Mouse (Mus musculus) embryonic facial prominence, embryonic 13.5 days (tissue): ENCODE results near the gene Bpgm. TPM values are rescaled to one million over a fixed set of nuclear protein-coding genes. Genes with fewer than 3 reads are reported as not detected.

Experiments used
- ATAC-seq: fragments of 200-750 bp; cut with Nextera tagmentation; 2 replicates; pipeline ENCODE4 v1.8.0; 2017; ENCODE audit warnings: low read depth; ENCODE audit not compliant: insufficient number of reproducible peaks, insufficient read depth, low FRiP score, low TSS enrichment
- H3K27ac ChIP-seq: fragments of 300-500 bp; sonication (generic); 2 replicates; pipeline ENCODE4 v1.5.1; 2015; ENCODE audit warnings: moderate library complexity, mild to moderate bottlenecking, inconsistent platforms
- H3K27me3 ChIP-seq: fragments of 300-500 bp; sonication (generic); 2 replicates; pipeline ENCODE4 v1.6.1; 2015; ENCODE audit warnings: mild to moderate bottlenecking, inconsistent platforms
- H3K36me3 ChIP-seq: fragments of 300-500 bp; sonication (generic); 2 replicates; pipeline ENCODE4 v1.6.1; 2015; ENCODE audit warnings: mild to moderate bottlenecking, inconsistent platforms
- H3K4me1 ChIP-seq: fragments of 300-500 bp; sonication (generic); 2 replicates; pipeline ENCODE4 v1.6.1; 2015; ENCODE audit warnings: inconsistent platforms
- H3K4me2 ChIP-seq: fragments of 300-500 bp; sonication (generic); 2 replicates; pipeline ENCODE4 v1.6.1; 2015; ENCODE audit warnings: moderate library complexity, mild to moderate bottlenecking, inconsistent platforms
- H3K4me3 ChIP-seq: fragments of 300-500 bp; sonication (generic); 2 replicates; pipeline ENCODE4 v1.5.1; 2015; ENCODE audit warnings: mild to moderate bottlenecking, inconsistent platforms
- H3K9ac ChIP-seq: fragments of 300-500 bp; sonication (generic); 2 replicates; pipeline ENCODE4 v1.6.1; 2015; ENCODE audit warnings: mild to moderate bottlenecking, inconsistent platforms
- H3K9me3 ChIP-seq: fragments of 300-500 bp; sonication (generic); 2 replicates; pipeline ENCODE4 v1.6.1; 2016; ENCODE audit warnings: inconsistent platforms
- WGBS: fragments of 180-500 bp; shearing (Covaris S2); methylation state at CpG from one replicate; pipeline ENCODE4 v1.1.7; 2015; ENCODE audit warnings: mixed read lengths; 5-methylcytosine and 5-hydroxymethylcytosine counted together
- polyA plus RNA-seq: library from polyadenylated mRNA; unstranded; fragments of >200 nt; fragmentation: Nextera tagmentation; extraction: Ambion mirVana; gene quantifications from 2 replicates; pipeline ENCODE4 v1.2.1, GENCODE M21; 2015

The Bpgm gene
- polyA plus RNA-seq = 42.9 and 49.6 TPM in 2 replicates

DNA sequence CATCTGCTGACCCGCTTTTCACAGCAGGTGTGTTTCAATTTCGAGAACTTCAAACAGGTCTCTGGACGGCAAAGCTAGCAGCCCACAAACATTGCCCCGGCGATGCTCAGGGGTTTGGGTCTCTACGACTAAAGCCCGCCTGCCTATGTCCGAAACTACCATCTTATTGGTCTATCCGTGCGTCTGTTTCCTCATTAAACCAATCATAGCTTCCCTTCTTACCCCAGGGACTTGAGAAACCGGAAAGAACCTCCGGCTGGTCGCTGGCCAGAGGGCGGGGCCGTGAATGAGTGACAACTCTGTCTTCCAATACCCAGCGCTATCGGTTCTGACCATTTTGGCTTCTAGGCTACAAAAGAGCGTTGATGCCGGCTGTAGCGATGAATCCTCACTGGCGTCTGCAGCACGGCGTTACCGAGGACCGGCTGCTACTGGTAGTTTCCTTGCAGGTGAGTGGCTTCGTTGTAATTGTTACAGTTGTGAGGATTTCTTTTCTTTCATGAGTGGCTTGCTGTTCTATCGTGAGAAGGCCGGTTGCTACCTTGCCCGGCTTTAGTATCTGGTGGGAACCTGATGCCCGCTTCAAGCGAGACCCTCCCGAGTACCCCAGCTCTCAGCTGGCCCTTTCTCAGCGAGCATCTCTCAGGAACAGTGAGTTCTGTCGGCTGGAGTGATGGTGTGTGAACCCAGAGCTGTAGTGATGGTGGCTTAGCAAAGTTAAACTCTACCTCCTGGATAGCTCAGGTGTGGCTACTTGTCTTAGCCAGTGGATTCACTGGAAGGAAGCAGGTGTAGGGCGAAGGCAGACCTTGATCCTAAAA, at the start of gene Bpgm:
Gene Bpgm, plus strand, starts transcription at position 234 of the 821 bp plus-strand sequence.
- WGBS = under 1% methylated on average over 35 of the region's 35 CpGs
- Histone ChIP-seq H3K27ac (peak within 1 kb of the TSS; percentile 78), H3K4me1 (peaks cover 43% of the 10 kb centered on the region), H3K9ac (peak within 1 kb of the TSS; percentile 80), H3K4me2 (peak within 1 kb of the TSS; percentile 80), H3K4me3 (peak within 1 kb of the TSS; percentile 70), H3K27me3 (no peaks in the 10 kb centered on the region), H3K9me3 (no peaks in the 10 kb centered on the region), H3K36me3 (no peaks in the 10 kb centered on the region)
- peak; percentile 97 for ATAC-seq

DNA sequence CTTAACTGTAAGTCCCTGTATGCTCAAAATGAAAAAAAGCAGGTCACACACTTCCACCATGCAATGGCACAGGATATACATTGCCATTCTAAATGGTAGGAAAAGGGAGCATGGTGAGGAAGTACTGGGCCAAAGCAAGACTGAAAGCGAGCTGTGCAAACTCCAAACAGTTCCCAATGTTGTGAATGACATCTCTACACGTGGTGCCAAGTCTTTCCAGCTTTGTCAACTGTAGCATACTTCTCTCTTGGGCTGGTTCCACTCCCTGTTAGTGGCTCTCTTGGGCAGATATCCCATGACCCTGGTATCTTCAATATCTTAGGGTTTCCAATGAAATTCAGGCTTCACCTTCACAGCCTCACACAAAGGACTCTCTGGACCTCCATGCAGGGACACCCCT, 37.0 kb upstream of the Bpgm start:
- Histone ChIP-seq H3K9me3 (no peaks in the 10 kb centered on the region), H3K4me1 (no peaks in the 10 kb centered on the region), H3K9ac (no peak overlapping the region), H3K4me3 (no peak overlapping the region), H3K27ac (no peak overlapping the region), H3K4me2 (no peak overlapping the region), H3K27me3 (no peaks in the 10 kb centered on the region), H3K36me3 (no peaks in the 10 kb centered on the region)
- ATAC-seq = no peak
- 67% methylated on average over 2 of the region's 2 CpGs for WGBS

DNA sequence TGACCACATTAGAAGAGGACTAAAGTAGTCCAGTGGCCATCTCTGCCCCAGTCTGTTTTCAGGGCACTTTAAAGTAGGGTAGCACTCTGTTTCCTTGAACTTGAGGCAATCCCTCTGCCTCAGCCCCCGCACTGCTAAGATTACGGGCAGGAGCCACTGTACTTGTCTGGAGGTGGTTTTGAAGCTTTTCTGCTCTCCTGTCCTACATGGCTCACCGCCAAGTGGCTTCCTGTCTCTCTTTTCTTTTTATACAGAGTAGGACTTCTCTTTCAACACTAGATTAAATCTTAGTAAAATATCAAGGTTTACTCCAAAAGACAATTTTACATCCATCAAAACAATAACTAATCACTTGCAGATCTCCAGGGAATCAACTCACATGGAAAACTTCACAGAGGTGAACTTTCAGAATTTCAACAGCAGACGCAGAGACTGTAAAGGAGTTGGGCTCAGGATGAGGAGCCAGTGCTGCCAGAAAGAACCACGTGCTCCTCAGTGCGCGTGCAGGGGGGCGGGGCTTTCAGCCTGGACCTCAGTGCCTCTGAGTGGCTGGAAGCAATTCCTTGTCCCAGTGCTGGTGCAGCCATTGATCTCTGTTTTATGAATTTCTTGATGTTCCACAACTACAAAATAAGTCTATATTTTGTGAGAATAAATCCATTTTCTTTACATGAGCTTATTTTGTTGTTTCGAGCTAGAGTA, 34.3 kb upstream of the Bpgm start:
- no peak overlapping the region for H3K4me2 ChIP-seq
- no peak for ATAC-seq
- no peak overlapping the region for H3K27ac ChIP-seq
- no peaks in the 10 kb centered on the region for H3K36me3 ChIP-seq
- no peaks in the 10 kb centered on the region for H3K4me1 ChIP-seq
- H3K4me3 ChIP-seq = no peak overlapping the region
- 63% methylated on average over 9 of the region's 9 CpGs for WGBS
- no peak overlapping the region for H3K9ac ChIP-seq
- H3K9me3 ChIP-seq = no peaks in the 10 kb centered on the region
- no peaks in the 10 kb centered on the region for H3K27me3 ChIP-seq

DNA sequence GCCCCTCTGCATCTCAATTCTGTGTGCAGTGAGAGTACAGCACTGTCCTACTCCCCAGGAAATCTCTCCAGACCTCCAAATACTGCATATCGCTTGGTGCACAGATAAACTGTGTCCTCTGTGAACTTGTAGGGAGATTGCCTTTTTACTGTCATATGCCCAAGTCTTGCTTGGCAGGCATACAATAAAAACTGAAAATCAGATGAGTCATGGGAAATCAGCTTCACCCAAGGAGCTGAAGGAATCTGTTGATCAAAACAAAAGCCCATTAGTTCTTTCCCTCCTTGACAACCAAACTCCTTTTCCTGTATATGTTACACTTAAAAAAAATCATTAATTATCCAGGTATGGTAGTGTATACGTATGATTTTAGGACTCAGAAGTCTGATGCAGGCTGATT, 32.2 kb upstream of the Bpgm start:
- ATAC-seq = no peak
- no peak overlapping the region for H3K4me3 ChIP-seq
- H3K27me3 ChIP-seq = no peaks in the 10 kb centered on the region
- no peak overlapping the region for H3K27ac ChIP-seq
- no peaks in the 10 kb centered on the region for H3K9me3 ChIP-seq
- H3K4me2 ChIP-seq = no peak overlapping the region
- H3K36me3 ChIP-seq = no peaks in the 10 kb centered on the region
- H3K9ac ChIP-seq = no peak overlapping the region
- WGBS = 82% methylated on average over 2 of the region's 2 CpGs
- no peaks in the 10 kb centered on the region for H3K4me1 ChIP-seq

DNA sequence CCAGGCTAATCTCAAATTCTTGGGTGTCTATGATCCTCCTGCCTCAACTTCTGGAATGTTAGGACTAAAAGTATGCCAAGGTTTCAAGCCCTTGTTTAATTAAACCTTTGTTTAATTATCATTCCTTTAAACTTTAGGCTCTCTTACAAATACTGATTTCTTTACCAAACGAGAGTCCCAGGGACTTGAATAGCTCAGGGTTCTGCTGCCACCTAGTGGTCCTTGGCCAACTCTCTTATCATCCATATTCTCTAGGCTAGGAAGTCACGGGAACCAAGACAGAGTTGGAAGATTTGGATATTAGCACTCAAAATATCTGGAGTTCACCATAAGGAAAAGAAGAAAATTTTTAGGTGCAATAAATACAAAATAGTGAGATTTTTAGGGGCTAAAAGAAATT, 28.0 kb upstream of the Bpgm start:
- 6% methylated on average over 2 of the region's 2 CpGs for WGBS
- H3K36me3 ChIP-seq = no peaks in the 10 kb centered on the region
- no peak overlapping the region for H3K27ac ChIP-seq
- H3K27me3 ChIP-seq = no peaks in the 10 kb centered on the region
- no peak overlapping the region for H3K9ac ChIP-seq
- H3K4me2 ChIP-seq = no peak overlapping the region
- no peaks in the 10 kb centered on the region for H3K4me1 ChIP-seq
- H3K9me3 ChIP-seq = no peaks in the 10 kb centered on the region
- ATAC-seq = no peak
- no peak overlapping the region for H3K4me3 ChIP-seq

DNA sequence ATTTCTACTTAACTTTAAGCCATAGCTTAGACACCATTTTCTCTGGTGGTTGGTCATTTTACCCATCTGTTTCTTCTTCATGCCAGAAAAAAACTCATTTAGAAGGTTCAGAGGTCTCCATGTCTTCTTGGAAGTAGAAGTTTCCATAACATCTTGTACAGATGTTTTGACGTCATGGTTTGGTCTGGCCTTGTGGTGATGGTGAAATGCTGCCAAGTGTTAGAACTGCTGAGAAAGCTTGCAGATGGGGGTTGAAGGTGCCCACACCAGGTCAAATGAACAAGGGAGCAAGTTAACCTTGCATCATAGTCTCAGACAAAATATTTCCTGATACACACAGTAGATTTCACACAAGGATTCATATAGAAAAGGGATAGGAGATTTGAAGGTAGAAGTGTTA, 27.3 kb upstream of the Bpgm start:
- no peak overlapping the region for H3K4me2 ChIP-seq
- no peaks in the 10 kb centered on the region for H3K9me3 ChIP-seq
- no peak overlapping the region for H3K27ac ChIP-seq
- H3K9ac ChIP-seq = no peak overlapping the region
- no peaks in the 10 kb centered on the region for H3K27me3 ChIP-seq
- no peak for ATAC-seq
- H3K4me1 ChIP-seq = no peaks in the 10 kb centered on the region
- H3K36me3 ChIP-seq = no peaks in the 10 kb centered on the region
- H3K4me3 ChIP-seq = no peak overlapping the region
- WGBS = 64% methylated on average over 1 of the region's 1 CpGs

DNA sequence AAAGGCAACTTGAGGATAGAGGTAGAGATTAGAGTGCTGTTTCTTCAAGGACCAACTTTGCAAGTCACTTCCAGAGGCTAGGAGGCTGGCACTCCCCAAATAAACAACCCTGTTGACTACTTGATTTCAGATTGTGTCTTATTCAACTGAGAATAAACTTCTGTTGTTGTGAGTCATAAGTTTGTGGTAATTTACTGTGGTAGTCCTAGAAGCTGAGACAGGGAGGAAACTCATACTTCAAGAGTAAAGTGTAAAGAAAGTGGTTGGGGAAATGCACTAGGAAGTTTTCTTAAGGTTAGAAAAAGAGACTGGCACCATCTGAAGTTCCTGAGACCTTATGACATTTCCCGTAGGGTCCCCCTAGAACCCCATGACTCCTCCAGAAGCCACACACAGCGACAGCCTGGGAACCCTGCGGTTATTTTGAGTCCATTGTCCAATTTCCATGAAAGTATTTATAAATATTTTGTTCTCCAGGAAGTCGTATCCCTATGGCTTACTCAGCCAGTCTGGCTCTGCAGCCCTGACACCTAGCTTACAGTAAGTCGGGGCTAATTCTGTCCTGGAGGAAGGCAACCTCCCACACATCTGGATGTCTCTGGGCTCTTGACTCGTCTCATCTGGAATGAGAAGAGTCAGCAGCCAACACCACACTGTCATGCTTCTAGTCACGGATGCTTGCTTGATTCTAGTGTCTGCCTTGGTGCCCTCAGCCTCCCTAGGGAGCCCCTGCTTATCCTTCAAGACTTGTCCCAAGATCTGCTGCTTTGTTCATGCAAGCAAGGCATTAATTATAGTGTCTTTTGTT, 22.8 kb upstream of the Bpgm start:
- no peak for ATAC-seq
- H3K27me3 ChIP-seq = no peaks in the 10 kb centered on the region
- H3K27ac ChIP-seq = no peak overlapping the region
- H3K36me3 ChIP-seq = no peaks in the 10 kb centered on the region
- no peaks in the 10 kb centered on the region for H3K9me3 ChIP-seq
- H3K4me2 ChIP-seq = no peak overlapping the region
- H3K4me1 ChIP-seq = peaks cover 5% of the 10 kb centered on the region
- WGBS = 61% methylated on average over 7 of the region's 7 CpGs
- H3K9ac ChIP-seq = no peak overlapping the region
- no peak overlapping the region for H3K4me3 ChIP-seq

DNA sequence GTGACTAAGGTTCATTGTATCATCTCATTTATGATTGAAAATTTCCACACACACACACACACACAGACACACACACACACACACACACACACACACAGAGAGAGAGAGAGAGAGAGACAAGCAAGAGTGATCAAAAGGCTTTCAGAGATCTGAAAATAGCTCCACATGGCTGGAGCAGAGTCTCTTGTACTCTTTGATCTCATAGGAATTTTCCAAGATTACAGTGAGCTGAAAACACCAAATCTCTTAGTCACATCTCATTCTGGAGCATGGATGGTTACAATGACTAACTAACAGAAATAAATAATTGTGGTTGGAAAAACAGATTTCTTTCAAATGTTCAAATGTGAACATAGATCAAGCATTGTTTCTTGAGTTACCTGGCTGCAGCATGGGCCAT, 16.6 kb upstream of the Bpgm start:
- peaks cover 3% of the 10 kb centered on the region for H3K4me1 ChIP-seq
- no peak for ATAC-seq
- H3K4me2 ChIP-seq = no peak overlapping the region
- H3K4me3 ChIP-seq = no peak overlapping the region
- no peaks in the 10 kb centered on the region for H3K27me3 ChIP-seq
- H3K36me3 ChIP-seq = no peaks in the 10 kb centered on the region
- no peak overlapping the region for H3K27ac ChIP-seq
- no peaks in the 10 kb centered on the region for H3K9me3 ChIP-seq
- no peak overlapping the region for H3K9ac ChIP-seq

DNA sequence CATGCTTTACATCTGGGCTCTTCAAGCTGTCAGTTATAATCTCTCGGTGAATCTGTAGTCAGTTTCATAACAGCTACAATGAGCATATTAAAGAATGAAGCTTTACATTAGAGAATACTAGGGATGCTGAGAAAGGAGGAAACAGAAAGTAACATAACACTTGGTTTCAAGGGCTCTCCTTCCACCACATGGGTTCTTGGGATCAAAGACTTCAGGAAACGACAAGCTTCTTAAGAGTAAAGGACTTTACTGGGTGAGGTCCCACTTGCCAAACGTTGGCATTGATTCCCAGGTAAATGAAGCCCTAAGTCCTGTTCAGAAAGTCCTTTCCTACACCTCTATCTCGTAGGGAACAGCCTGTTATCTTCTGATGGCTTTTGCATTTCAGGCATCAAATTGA, 15.4 kb upstream of the Bpgm start:
- ATAC-seq = no peak
- no peaks in the 10 kb centered on the region for H3K9me3 ChIP-seq
- no peak overlapping the region for H3K4me3 ChIP-seq
- H3K27me3 ChIP-seq = peaks cover under 1% of the 10 kb centered on the region; the same call in 1 of the 2 replicates
- no peaks in the 10 kb centered on the region for H3K4me1 ChIP-seq
- no peak overlapping the region for H3K27ac ChIP-seq
- H3K4me2 ChIP-seq = no peak overlapping the region
- 55% methylated on average over 4 of the region's 4 CpGs for WGBS
- no peak overlapping the region for H3K9ac ChIP-seq
- H3K36me3 ChIP-seq = no peaks in the 10 kb centered on the region

DNA sequence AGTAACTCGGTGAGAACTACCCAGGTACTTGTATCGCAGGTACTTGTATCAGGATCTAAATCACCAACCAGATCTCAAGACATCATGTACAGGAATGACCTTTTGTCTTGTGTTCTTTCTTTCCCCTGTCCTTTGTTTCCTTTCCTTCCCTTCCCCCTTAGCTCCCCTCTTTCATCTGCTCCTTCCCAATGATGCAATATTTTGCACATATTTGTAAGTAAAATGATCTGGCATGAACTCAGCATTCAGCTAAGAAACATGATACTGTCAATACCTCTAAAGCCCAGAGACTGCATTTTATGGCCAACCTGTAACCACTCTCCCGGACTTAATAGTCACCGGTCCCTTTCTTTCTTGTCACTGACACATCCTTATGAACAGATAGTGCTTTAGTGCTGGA, 12.4 kb upstream of the Bpgm start:
- no peak overlapping the region for H3K9ac ChIP-seq

DNA sequence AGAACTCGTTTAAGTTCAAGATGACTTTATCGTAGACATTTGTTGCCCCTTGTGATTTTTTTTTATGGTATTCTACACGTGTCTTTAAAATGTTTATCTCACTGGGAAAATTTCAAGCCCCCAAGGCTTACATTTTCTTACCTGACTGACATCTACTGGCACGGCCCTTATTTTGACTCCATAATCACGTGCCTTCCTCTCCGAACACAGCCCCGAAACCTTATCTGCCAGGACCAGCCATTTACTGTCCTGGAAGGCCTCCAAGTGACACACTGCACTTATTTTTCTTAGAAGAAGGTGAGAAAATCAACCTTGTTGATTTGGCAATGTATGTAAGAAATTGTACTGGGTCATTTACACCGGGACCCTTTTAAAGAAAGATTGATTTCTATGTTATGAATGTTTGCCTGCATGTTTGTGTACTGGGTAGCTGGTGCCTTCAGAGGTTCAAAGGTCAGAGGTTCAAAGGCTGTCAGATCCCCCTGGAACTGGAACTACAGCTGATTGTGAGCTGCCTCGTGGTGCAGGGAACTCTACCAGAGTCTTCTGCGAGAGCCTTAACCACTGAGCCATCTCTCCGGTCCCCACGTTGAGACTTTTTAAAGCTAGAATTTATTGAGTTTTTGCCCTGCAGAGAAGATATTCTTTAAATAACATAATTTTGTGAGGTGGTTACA, 4.4 kb upstream of the Bpgm start:
- WGBS = 72% methylated on average over 12 of the region's 12 CpGs

More for the DNA sequence above, 12.4 kb upstream of the Bpgm start:
- Histone ChIP-seq H3K4me1 (no peaks in the 10 kb centered on the region), H3K36me3 (no peaks in the 10 kb centered on the region), H3K9me3 (no peaks in the 10 kb centered on the region), H3K4me3 (no peak overlapping the region), H3K4me2 (no peak overlapping the region), H3K27me3 (peaks cover 2% of the 10 kb centered on the region; the same call in 1 of the 2 replicates), H3K27ac (no peak overlapping the region)
- ATAC-seq = no peak
- 75% methylated on average over 4 of the region's 4 CpGs for WGBS

More for the DNA sequence above, 4.4 kb upstream of the Bpgm start:
- no peak for ATAC-seq
- H3K27ac ChIP-seq = no peak overlapping the region
- H3K36me3 ChIP-seq = no peaks in the 10 kb centered on the region
- no peak overlapping the region for H3K9ac ChIP-seq
- no peaks in the 10 kb centered on the region for H3K27me3 ChIP-seq
- no peaks in the 10 kb centered on the region for H3K9me3 ChIP-seq
- peaks cover 10% of the 10 kb centered on the region for H3K4me1 ChIP-seq
- H3K4me2 ChIP-seq = no peak overlapping the region
- H3K4me3 ChIP-seq = no peak overlapping the region
